Comparison of ENCODE assay signal across 8 mouse cellular contexts in genomic region chr5:41843419-41844146, GRCm38 (mm10). TPM values are rescaled to one million over a fixed set of nuclear protein-coding genes. Genes with fewer than 3 reads are reported as not detected.
DNase-seq lines count a peak whose midpoint lies in the region; ATAC-seq and TF ChIP-seq lines count a peak whose summit lies in the region.

No protein-coding gene starts in this region.

- intact Hi-C loops in left cerebral cortex, postnatal 36 days (cut with DNase I), result loop anchor here (10.0 kb wide), 1 partner anchor 139 kb away; the partner anchor contains the start of gene Rab28

- peak overlapping the region; percentile 92 for H3K9ac ChIP-seq in embryonic facial prominence, embryonic 12.5 days
- H3K9ac ChIP-seq in intestine, postnatal 0 days (ENCODE audit: low read depth, low read length), result peak overlapping the region; percentile 86
- peak overlapping the region; percentile 91 for H3K9ac ChIP-seq in neural tube, embryonic 14.5 days (replicated peaks; ENCODE audit: low read depth, low read length)

- no peak for TF ChIP-seq CTCF in layer of hippocampus, adult 2 months (conservative IDR thresholded peaks at IDR 0.05)
- no peak for TF ChIP-seq CTCF in intestine, postnatal 0 days (IDR thresholded peaks at IDR 0.05; ENCODE audit: low read depth)

- peak; percentile 67 for ATAC-seq in embryonic facial prominence, embryonic 12.5 days (ENCODE audit: insufficient number of reproducible peaks, insufficient read depth, low FRiP score, low TSS enrichment)
- no peak for ATAC-seq in intestine, postnatal 0 days
- ATAC-seq in neural tube, embryonic 14.5 days (ENCODE audit: low read depth), result peak; percentile 5

- H3K4me3 ChIP-seq in layer of hippocampus, adult 2 months, result peak overlapping the region; percentile 98
- peak overlapping the region; percentile 95 for H3K4me3 ChIP-seq in embryonic facial prominence, embryonic 12.5 days
- peak overlapping the region; percentile 99 for H3K4me3 ChIP-seq in intestine, postnatal 0 days (ENCODE audit: low read depth, low read length)
- peak overlapping the region; percentile 99 for H3K4me3 ChIP-seq in neural tube, embryonic 14.5 days (ENCODE audit: low read depth, low read length)

- no peak for DNase-seq in layer of hippocampus, adult 2 months (ENCODE audit: low spot score in 2 of 2)
- no peak for DNase-seq in layer of hippocampus, adult 18-20 months (ENCODE audit: low spot score in 2 of 2)
- DNase-seq in MN1 (ENCODE audit: low spot score), result peak; percentile 25
- DNase-seq in cerebellum, adult 9-11 months, result no peak
- no peak for DNase-seq in left cerebral cortex, postnatal 36 days (ENCODE audit: low spot score in 2 of 2)

- H3K9me3 ChIP-seq in embryonic facial prominence, embryonic 12.5 days, result no peaks in the 10 kb centered on the region
- H3K9me3 ChIP-seq in intestine, postnatal 0 days (ENCODE audit: control insufficient read depth), result no peaks in the 10 kb centered on the region
- no peaks in the 10 kb centered on the region for H3K9me3 ChIP-seq in neural tube, embryonic 14.5 days (ENCODE audit: control insufficient read depth, low read length)

- H3K4me2 ChIP-seq in embryonic facial prominence, embryonic 12.5 days (replicated peaks), result peak overlapping the region; percentile 83
- H3K4me2 ChIP-seq in intestine, postnatal 0 days (replicated peaks; ENCODE audit: low read depth), result peak overlapping the region; percentile 89
- H3K4me2 ChIP-seq in neural tube, embryonic 14.5 days (ENCODE audit: low read depth, low read length), result peak overlapping the region; percentile 71

- peaks cover 11% of the 10 kb centered on the region for H3K4me1 ChIP-seq in embryonic facial prominence, embryonic 12.5 days
- peaks cover 5% of the 10 kb centered on the region; the same call in 1 of the 2 replicates for H3K4me1 ChIP-seq in intestine, postnatal 0 days (replicated peaks; ENCODE audit: control insufficient read depth, insufficient read depth, low read length)
- H3K4me1 ChIP-seq in neural tube, embryonic 14.5 days (ENCODE audit: control insufficient read depth, insufficient read depth, low read length), result peaks cover 13% of the 10 kb centered on the region

- peak overlapping the region; percentile 78 for H3K27ac ChIP-seq in layer of hippocampus, adult 2 months
- H3K27ac ChIP-seq in embryonic facial prominence, embryonic 12.5 days, result peak overlapping the region; percentile 76
- H3K27ac ChIP-seq in intestine, postnatal 0 days (ENCODE audit: low read depth, low read length), result peak overlapping the region; percentile 80
- H3K27ac ChIP-seq in neural tube, embryonic 14.5 days (ENCODE audit: low read depth, low read length), result no peak overlapping the region

- H3K27me3 ChIP-seq in embryonic facial prominence, embryonic 12.5 days, result no peaks in the 10 kb centered on the region
- H3K27me3 ChIP-seq in intestine, postnatal 0 days (replicated peaks; ENCODE audit: control insufficient read depth, insufficient read depth, low read length), result no peaks in the 10 kb centered on the region
- H3K27me3 ChIP-seq in neural tube, embryonic 14.5 days (ENCODE audit: control insufficient read depth, insufficient read depth, low read length), result no peaks in the 10 kb centered on the region

- H3K36me3 ChIP-seq in embryonic facial prominence, embryonic 12.5 days, result no peaks in the 10 kb centered on the region
- H3K36me3 ChIP-seq in intestine, postnatal 0 days (ENCODE audit: control insufficient read depth, insufficient read depth), result no peaks in the 10 kb centered on the region
- no peaks in the 10 kb centered on the region for H3K36me3 ChIP-seq in neural tube, embryonic 14.5 days (ENCODE audit: control insufficient read depth, insufficient read depth, low read length)

- WGBS in embryonic facial prominence, embryonic 12.5 days, result under 1% methylated on average over 46 of the region's 46 CpGs
- 1% methylated on average over 46 of the region's 46 CpGs for WGBS in intestine, postnatal 0 days
- under 1% methylated on average over 46 of the region's 46 CpGs for WGBS in neural tube, embryonic 14.5 days

RNA-seq across cellular contexts. Expression of gene Bod1l, which starts 0.5 kb away (rescaled TPM):
- 10 to 100 TPM; 38.7 to 43.1 TPM for total RNA-seq in layer of hippocampus, adult 2 months (2021)
- 10 to 100 TPM; 38.5 to 38.9 TPM for total RNA-seq in layer of hippocampus, adult 18-20 months (2021)
- 28.9 and 30.9 TPM in 2 replicates for polyA plus RNA-seq in embryonic facial prominence, embryonic 12.5 days (2016; fragmentation: Nextera tagmentation; extraction: Ambion mirVana)
- 13.2 and 14.4 TPM in 2 replicates for polyA plus RNA-seq in intestine, postnatal 0 days (2015; fragmentation: Nextera tagmentation; extraction: Ambion mirVana)
- polyA plus RNA-seq in neural tube, embryonic 14.5 days (2014; fragmentation: Nextera tagmentation; extraction: Ambion mirVana), result 33.8 and 35.3 TPM in 2 replicates
- 10 to 100 TPM; 33.5 to 43.0 TPM for total RNA-seq in left cerebral cortex, postnatal 36 days (2021)
